Mouse (Mus musculus): Measurements from ENCODE around the gene Pibf1.

Gene Pibf1

DNA sequence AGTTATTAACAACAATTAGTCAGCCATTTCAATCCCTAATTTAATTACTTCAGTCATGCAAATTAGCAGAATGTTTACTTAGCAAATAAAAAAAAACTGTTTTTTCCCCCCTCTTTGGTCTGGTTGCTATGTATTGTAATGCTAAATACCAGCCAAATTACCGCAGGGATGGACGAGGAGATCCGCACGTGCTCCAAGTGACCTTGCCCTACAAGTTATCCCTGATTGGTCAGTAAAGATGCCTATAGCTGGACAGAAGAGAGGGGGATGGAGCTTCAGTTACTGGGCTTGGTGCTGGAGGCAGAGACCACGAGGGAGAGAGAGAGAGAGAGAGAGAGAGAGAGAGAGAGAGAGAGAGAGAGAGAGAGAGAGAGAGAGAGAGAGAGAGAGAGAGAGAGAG lies 167.5 kb downstream of the Pibf1 start:
- DNase-seq (ENCODE audit: low spot score): no peak

DNA sequence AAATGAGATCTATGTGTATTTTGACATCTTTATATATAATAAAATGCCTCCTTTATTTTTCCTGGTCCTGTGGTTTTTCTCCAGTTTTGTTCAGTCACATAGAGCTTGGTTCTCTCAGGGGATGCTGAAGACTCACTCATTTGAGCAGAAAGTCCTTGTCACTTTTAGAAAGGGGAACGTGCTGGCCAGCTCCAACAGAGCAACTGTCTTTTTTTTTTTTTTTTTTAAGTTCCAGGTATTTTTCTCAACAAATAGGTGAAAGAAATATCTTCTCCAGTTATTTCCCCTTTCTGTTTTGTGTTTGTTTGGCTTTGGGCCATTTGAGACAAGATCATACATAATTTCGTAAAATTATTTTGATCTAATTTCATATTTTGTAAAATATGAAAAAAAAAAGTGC lies 174.8 kb downstream of the Pibf1 start:
- DNase-seq (ENCODE audit: low spot score): no peak

DNA sequence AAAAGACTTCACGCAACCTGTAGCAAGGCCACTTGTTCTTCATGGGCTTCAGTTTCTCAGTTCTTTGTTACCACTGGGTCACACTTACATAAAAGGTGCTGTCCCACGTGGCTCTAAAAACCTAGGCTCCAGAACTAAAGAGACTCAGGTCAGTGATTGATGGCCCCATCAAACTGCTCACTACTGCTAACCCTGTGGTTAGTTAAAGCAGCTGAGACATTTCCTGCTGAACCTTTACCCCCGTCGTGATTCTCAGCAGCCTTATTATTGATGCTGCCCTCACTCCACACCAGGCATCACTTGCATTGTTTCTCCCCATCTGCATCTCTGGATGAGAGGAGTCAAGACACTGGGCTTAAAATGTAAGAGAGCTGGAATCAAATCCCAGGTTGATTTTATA lies 176.6 kb downstream of the Pibf1 start:
- no peak for DNase-seq (ENCODE audit: low spot score)

DNA sequence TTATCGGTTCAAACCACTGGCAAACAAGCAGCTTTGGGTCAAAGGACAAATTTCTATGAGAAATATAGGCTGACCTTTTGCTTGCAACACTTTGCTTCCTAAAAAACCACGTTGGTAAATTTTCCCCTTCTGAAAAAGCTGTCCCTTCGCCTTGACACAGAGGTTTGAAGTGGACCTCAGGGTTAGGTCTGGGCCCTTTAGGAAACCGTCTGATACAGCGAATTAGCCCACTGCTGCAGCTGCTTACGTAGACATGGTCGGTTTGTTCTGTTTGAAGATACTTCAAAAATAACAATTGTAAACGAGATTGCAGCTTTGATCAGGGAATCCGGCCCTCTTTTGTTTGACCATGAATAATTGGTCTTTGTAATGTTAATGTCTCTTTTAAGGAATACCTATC lies 179.1 kb downstream of the Pibf1 start:
- DNase-seq (ENCODE audit: low spot score): no peak

DNA sequence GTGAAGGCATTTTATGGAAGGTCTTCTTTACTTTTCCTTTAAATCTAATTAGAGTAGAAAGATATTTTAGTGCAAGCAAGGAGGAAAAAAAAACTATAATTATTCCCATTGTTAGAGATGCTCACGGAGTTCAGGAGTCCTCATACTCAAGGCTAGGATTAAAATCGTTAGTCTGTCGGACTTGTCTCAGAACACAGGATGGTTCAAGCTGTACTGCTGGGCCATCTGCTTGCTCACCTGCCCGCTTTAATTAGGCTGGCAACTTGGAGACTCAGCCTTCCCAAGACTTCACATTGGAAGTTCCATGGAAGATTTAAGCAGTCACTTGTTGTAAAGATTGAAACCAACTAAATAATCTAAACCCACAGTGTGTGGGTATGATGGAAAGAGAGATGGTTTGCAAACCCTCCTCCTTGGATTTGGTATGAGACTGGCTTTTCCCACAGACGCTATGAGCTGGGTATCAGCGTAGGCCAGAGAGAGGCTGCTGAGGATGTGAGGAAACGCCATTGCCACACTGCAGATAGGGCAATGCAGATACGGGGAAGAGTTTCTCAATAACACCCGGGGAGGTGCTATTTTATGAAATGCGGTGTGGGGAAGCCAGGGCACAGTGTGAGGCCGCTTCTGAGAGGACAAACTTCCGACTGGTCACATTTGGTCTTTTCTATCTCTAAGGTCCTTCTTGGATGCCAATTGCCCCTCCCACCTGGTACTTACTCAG lies 179.7 kb downstream of the Pibf1 start:
- no peak for DNase-seq (ENCODE audit: low spot score)

DNA sequence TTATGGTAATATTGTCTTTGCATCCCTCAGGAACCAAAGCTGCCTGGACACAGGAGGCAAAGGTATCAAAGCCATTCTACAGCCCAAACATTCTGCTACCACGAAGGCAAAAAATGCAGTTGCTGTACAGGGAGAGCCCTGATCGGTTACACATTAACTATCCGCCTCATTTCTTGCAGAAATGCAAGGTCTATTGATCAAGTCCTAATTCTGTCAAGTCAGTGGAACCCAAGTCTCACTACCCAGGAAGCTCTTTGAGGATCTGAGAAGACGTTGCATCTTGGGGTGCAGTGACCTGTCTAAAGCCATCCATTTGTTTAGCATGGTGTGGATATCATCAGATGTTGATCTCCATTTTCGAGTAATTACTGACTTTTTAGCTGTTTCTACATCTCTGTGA lies 181.2 kb downstream of the Pibf1 start:
- no peak for DNase-seq (ENCODE audit: low spot score)

DNA sequence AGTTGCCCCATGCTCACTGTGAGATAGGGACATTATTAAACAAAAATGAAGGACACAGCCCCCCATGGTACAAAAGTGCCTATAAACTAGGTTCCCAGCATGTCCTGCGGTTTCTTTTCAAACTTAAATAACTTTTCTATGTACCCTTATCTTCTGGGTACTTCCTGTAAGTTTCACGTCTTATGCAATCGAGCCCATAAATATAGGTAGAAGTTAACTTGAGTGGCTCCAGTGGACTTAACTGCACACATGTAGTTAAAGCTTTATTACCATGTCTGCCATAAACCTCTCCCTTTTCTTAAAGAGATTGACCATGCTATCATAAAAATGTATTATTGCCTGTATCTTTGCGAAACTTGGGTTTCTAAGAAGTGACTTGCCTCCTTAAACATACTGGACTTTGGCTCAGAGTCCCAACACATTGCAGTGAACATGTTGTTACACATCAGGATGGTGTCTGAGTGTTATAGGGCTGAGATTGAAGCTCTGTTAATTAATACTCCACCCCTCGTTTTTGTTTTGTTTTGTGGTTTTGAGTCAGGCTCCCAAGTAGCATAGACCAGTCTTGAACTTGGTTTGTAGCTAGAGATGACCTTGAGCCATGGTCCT lies 181.7 kb downstream of the Pibf1 start:
- DNase-seq (ENCODE audit: low spot score): no peak

DNA sequence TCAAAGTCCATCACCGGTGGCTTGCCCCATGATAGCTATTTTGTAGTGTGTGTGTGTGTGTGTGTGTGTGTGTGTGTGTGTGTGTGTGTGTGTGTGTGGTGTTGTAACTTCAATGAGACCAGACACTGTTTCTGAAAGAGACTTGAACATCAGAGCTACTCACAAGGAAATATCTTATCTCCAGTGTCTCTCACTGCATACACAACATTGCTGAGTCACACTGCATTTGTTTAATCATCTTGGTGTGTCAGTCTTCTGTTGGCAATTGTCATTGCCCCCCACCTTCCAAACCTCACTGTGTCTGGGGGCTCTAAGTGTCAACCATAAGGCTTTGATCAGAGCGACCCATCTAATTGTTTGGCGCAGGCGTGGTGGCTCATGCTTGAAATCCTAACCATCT lies 186.3 kb downstream of the Pibf1 start:
- DNase-seq (ENCODE audit: low spot score): no peak

DNA sequence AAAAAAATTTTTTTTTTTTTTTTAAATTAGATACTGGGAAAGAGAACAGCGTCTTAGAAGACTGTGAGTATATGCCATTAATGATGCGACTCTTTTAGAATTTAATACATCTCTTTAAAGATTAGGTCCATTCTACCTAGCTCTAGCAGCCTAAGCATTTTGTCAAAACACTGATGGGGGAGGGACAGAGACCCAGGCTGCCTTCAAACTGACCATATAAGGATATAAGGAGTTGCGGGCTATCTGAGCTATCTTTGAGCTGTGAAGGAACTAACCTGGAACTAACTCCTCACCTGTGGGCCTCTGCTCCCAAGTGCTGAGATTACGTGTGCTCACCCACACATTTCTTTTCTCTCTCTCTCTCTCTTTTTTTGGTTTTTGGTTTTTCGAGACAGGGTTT lies 193.0 kb downstream of the Pibf1 start:
- no peak for DNase-seq (ENCODE audit: low spot score)

DNA sequence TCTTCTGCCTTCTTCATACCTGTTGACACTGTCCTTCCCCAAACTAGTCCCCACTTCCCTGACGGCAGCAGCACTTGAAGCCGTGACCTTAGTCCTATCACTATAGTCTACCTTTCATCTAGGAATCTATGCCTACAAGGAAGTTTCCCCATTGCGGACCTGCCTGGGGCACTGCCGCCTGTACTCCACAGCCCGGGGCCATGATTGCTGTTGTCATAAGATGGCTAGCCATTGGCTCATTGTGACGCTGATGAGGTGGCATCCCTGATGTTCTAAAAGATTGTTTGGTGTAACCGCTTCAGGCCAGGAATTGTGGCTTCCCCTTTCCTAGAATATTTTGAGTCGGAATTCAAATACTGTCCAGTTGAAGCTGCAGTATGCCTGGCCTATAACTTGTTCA lies 195.2 kb downstream of the Pibf1 start:
- no peak for DNase-seq (ENCODE audit: low spot score)

DNA sequence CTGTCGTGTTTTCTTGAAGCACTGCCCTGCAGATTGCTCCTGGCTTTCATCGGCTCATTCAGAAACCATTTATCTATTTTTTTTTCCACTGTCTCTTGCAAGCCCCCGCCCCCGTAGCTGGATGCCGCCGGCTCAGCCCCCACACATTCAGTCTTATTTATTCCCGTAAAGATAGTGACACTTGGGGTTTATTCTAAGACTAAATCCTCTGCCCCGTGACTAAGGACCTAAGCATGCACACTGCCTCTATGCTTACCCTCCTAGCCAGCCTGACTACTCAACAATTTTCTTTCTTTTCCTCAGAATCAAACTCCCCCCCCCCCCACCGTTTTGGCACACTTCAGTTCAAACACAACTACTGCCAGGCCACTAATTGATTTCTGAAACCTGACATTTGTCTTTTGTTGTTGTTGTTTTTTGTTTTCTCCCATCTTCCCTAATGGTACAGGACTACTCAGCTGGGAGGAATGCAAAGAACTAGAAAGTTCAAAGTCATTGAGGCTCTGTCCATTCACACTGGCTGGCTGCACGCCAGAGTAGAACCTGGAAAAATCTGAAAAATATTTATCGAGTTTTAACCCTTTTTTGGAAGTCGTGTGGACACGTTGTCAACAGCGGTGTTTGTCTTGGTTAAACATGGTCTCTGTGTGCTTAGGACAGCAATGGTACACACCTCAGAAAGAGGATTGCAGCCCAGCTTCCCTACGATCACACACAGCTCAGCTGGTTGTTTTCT lies 196.6 kb downstream of the Pibf1 start:
- DNase-seq (ENCODE audit: low spot score): no peak

DNA sequence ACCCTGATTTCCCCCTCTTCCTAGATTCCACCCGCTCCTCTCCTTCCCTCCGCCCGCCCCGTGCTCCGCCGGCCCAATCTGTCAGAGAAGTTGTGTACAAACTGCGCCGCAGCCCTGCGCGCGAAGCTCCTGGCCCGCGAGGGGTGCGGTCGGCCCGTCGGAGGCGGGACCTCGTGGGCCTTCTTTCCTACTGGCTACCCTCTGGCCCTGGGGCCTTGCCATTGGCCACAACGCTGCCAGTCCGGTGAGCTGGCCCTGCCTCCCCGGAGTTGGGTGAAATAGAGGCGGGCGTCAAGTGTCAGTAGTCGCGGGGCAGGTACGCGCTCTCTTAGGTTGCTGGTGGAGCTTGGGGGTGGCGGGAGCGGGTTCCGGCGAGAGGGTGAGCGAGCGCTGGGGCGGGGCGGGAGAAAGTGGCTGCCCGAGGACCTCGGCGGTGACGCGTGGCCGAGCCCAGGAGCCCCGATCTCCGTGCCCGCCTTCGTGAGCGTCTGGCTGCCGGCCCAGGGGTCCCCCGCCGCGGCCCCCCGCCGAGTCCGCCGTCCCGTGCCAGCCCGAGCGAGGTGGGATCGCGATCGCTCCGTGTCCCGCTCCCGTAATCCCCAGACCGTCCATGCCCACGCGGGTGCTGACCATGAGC lies 199.3 kb downstream of the Pibf1 start, which contains the start of gene Klf5:
TSS of gene Klf5 (plus strand) at position 307 of the 637 bp plus-strand sequence.
- peak; percentile 94 for DNase-seq (ENCODE audit: low spot score)

DNA sequence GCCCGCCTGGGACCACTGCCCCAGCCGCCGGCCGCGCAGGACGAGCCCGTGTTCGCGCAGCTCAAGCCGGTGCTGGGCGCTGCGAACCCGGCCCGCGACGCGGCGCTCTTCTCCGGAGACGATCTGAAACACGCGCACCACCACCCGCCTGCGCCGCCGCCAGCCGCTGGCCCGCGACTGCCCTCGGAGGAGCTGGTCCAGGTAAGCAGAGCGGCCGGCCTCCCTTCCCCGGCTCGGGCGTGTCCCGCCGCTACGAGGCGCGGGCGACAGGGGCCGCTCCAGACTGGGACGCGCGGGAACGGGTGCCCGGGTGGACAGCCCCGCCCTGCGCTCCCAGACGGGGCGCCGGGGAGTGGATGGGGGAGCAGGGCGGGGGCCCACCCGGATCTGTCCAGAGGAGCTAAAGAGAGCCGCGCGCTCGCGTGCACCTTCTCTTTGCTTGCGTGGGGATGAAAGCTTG lies 199.8 kb downstream of the Pibf1 start:
- peak; percentile 57 for DNase-seq (ENCODE audit: low spot score)

DNA sequence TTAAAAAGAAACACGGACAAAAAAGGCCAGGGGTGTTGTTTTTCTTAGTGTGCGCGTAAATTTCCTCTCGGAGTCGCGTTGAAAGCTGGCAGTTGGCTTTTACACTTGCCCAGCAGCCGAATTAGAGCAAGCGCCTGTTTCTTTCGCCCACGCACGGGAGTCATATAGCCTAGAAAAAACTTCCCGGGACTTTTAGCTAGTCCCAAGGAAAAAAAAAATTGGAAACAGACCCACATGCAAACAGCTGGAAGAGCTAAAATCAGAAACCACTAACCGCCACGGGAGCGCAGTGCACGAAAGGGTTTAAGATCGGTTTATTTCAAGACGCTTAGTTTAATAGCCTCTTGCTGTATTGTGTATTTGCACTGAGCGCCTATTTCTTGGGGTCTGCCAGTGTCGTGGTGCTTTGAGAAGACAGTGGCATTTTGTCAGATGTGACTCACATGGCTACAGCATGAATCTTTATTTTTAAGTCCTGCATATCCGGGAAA lies 200.5 kb downstream of the Pibf1 start:
- DNase-seq (ENCODE audit: low spot score): no peak

DNA sequence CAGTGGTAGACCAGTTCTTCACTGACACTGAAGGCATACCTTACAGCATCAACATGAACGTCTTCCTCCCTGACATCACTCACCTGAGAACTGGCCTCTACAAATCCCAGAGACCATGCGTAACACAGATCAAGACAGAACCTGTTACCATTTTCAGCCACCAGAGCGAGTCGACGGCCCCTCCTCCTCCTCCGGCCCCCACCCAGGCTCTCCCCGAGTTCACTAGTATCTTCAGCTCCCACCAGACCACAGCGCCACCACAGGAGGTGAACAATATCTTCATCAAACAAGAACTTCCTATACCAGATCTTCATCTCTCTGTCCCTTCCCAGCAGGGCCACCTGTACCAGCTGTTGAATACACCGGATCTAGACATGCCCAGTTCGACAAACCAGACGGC lies 202.2 kb downstream of the Pibf1 start:
- DNase-seq (ENCODE audit: low spot score): no peak

Data from testis, postnatal 14 days (tissue).